Mouse (Mus musculus): ENCODE measurements at regions not wholly inside any gene's neighbourhood (a gene's known extent, or its start where the extent isn't known, plus 50 kb on each side); places are given as distances from the start of the nearest gene placed in this dataset.

GRCm38 (mm10) chr1:168552394-168552793 is 120.3 kb upstream of the Pbx1 start:
- no peak overlapping the region for H3K9ac ChIP-seq (ENCODE audit: low read depth, low read length)
- H3K27ac ChIP-seq (ENCODE audit: low read depth, low read length), result no peak overlapping the region
- no peaks in the 10 kb centered on the region for H3K27me3 ChIP-seq (ENCODE audit: control insufficient read depth, insufficient read depth, low read length)
- no peak overlapping the region for H3K4me3 ChIP-seq (ENCODE audit: low read depth, low read length)
- no peaks in the 10 kb centered on the region for H3K4me1 ChIP-seq (ENCODE audit: control insufficient read depth, insufficient read depth, low read length)
- H3K36me3 ChIP-seq (ENCODE audit: control insufficient read depth, insufficient read depth, low read length), result no peaks in the 10 kb centered on the region
- no peak overlapping the region for H3K4me2 ChIP-seq
- no peak for ATAC-seq (replicated peaks; ENCODE audit: insufficient number of reproducible peaks, low FRiP score, low TSS enrichment)
- WGBS (ENCODE audit: insufficient replicate concordance), result 89% methylated on average over 3 of the region's 3 CpGs
- H3K9me3 ChIP-seq (replicated peaks; ENCODE audit: control insufficient read depth, low read length), result no peaks in the 10 kb centered on the region

GRCm38 (mm10) chr1:168549807-168550435 is 117.9 kb upstream of the Pbx1 start:
- ATAC-seq (replicated peaks; ENCODE audit: insufficient number of reproducible peaks, low FRiP score, low TSS enrichment), result no peak
- no peak overlapping the region for H3K27ac ChIP-seq (ENCODE audit: low read depth, low read length)
- no peaks in the 10 kb centered on the region for H3K9me3 ChIP-seq (replicated peaks; ENCODE audit: control insufficient read depth, low read length)
- no peak overlapping the region for H3K4me3 ChIP-seq (ENCODE audit: low read depth, low read length)
- no peak overlapping the region for H3K4me2 ChIP-seq
- H3K9ac ChIP-seq (ENCODE audit: low read depth, low read length), result no peak overlapping the region
- H3K36me3 ChIP-seq (ENCODE audit: control insufficient read depth, insufficient read depth, low read length), result no peaks in the 10 kb centered on the region
- no peaks in the 10 kb centered on the region for H3K27me3 ChIP-seq (ENCODE audit: control insufficient read depth, insufficient read depth, low read length)
- 59% methylated on average over 7 of the region's 7 CpGs for WGBS (ENCODE audit: insufficient replicate concordance)
- 0 out of 2 replicates have a peak, but pooled peaks cover 3% of the 10 kb centered on the region for H3K4me1 ChIP-seq (ENCODE audit: control insufficient read depth, insufficient read depth, low read length)

- H3K4me2 ChIP-seq, result no peak overlapping the region
- no peak overlapping the region for H3K4me3 ChIP-seq (ENCODE audit: low read depth, low read length)
- no peaks in the 10 kb centered on the region for H3K36me3 ChIP-seq (ENCODE audit: control insufficient read depth, insufficient read depth, low read length)
- H3K27ac ChIP-seq (ENCODE audit: low read depth, low read length), result no peak overlapping the region
- WGBS (ENCODE audit: insufficient replicate concordance), result 87% methylated on average over 3 of the region's 3 CpGs
- H3K9me3 ChIP-seq (replicated peaks; ENCODE audit: control insufficient read depth, low read length), result no peaks in the 10 kb centered on the region
- H3K4me1 ChIP-seq (ENCODE audit: control insufficient read depth, insufficient read depth, low read length), result 0 out of 2 replicates have a peak, but pooled peaks cover 3% of the 10 kb centered on the region
- no peak overlapping the region for H3K9ac ChIP-seq (ENCODE audit: low read depth, low read length)
- no peaks in the 10 kb centered on the region for H3K27me3 ChIP-seq (ENCODE audit: control insufficient read depth, insufficient read depth, low read length)
- ATAC-seq (replicated peaks; ENCODE audit: insufficient number of reproducible peaks, low FRiP score, low TSS enrichment), result no peak
Measured at GRCm38 (mm10) chr1:168546156-168546555, 114.1 kb upstream of the Pbx1 start.

GRCm38 (mm10) chr1:168545072-168545780 is 113.2 kb upstream of the Pbx1 start:
- 51% methylated on average over 7 of the region's 7 CpGs for WGBS (ENCODE audit: insufficient replicate concordance)

GRCm38 (mm10) chr1:168541231-168541630 is 109.2 kb upstream of the Pbx1 start:
- Histone ChIP-seq H3K4me3 (ENCODE audit: low read depth, low read length) (no peak overlapping the region), H3K27me3 (ENCODE audit: control insufficient read depth, insufficient read depth, low read length) (no peaks in the 10 kb centered on the region), H3K27ac (ENCODE audit: low read depth, low read length) (no peak overlapping the region), H3K9ac (ENCODE audit: low read depth, low read length) (no peak overlapping the region), H3K9me3 (replicated peaks; ENCODE audit: control insufficient read depth, low read length) (no peaks in the 10 kb centered on the region), H3K4me2 (no peak overlapping the region), H3K36me3 (ENCODE audit: control insufficient read depth, insufficient read depth, low read length) (no peaks in the 10 kb centered on the region), H3K4me1 (ENCODE audit: control insufficient read depth, insufficient read depth, low read length) (0 out of 2 replicates have a peak, but pooled peaks cover 3% of the 10 kb centered on the region)
- 86% methylated on average over 2 of the region's 2 CpGs for WGBS (ENCODE audit: insufficient replicate concordance)
- no peak for ATAC-seq (replicated peaks; ENCODE audit: insufficient number of reproducible peaks, low FRiP score, low TSS enrichment)

More at GRCm38 (mm10) chr1:168545072-168545780, 113.2 kb upstream of the Pbx1 start:
- 0 out of 2 replicates have a peak, but pooled peaks cover 3% of the 10 kb centered on the region for H3K4me1 ChIP-seq (ENCODE audit: control insufficient read depth, insufficient read depth, low read length)
- no peak overlapping the region for H3K4me2 ChIP-seq
- H3K4me3 ChIP-seq (ENCODE audit: low read depth, low read length), result no peak overlapping the region
- no peaks in the 10 kb centered on the region for H3K9me3 ChIP-seq (replicated peaks; ENCODE audit: control insufficient read depth, low read length)
- no peak overlapping the region for H3K27ac ChIP-seq (ENCODE audit: low read depth, low read length)
- no peaks in the 10 kb centered on the region for H3K27me3 ChIP-seq (ENCODE audit: control insufficient read depth, insufficient read depth, low read length)
- no peak overlapping the region for H3K9ac ChIP-seq (ENCODE audit: low read depth, low read length)
- ATAC-seq (replicated peaks; ENCODE audit: insufficient number of reproducible peaks, low FRiP score, low TSS enrichment), result no peak
- H3K36me3 ChIP-seq (ENCODE audit: control insufficient read depth, insufficient read depth, low read length), result no peaks in the 10 kb centered on the region

GRCm38 (mm10) chr1:168518087-168518486 is 86.0 kb upstream of the Pbx1 start:
- Histone ChIP-seq H3K9ac (ENCODE audit: low read depth, low read length) (no peak overlapping the region), H3K4me2 (no peak overlapping the region), H3K4me3 (ENCODE audit: low read depth, low read length) (no peak overlapping the region), H3K9me3 (replicated peaks; ENCODE audit: control insufficient read depth, low read length) (no peaks in the 10 kb centered on the region), H3K36me3 (ENCODE audit: control insufficient read depth, insufficient read depth, low read length) (no peaks in the 10 kb centered on the region), H3K4me1 (ENCODE audit: control insufficient read depth, insufficient read depth, low read length) (no peaks in the 10 kb centered on the region), H3K27ac (ENCODE audit: low read depth, low read length) (no peak overlapping the region), H3K27me3 (ENCODE audit: control insufficient read depth, insufficient read depth, low read length) (no peaks in the 10 kb centered on the region)
- WGBS (ENCODE audit: insufficient replicate concordance), result 89% methylated on average over 6 of the region's 6 CpGs
- ATAC-seq (replicated peaks; ENCODE audit: insufficient number of reproducible peaks, low FRiP score, low TSS enrichment), result no peak

- no peak overlapping the region for H3K4me3 ChIP-seq (ENCODE audit: low read depth, low read length)
- WGBS (ENCODE audit: insufficient replicate concordance), result 77% methylated on average over 1 of the region's 1 CpGs
- H3K9me3 ChIP-seq (replicated peaks; ENCODE audit: control insufficient read depth, low read length), result no peaks in the 10 kb centered on the region
- no peak for ATAC-seq (replicated peaks; ENCODE audit: insufficient number of reproducible peaks, low FRiP score, low TSS enrichment)
- H3K27ac ChIP-seq (ENCODE audit: low read depth, low read length), result no peak overlapping the region
- H3K27me3 ChIP-seq (ENCODE audit: control insufficient read depth, insufficient read depth, low read length), result no peaks in the 10 kb centered on the region
- H3K4me2 ChIP-seq, result no peak overlapping the region
- no peak overlapping the region for H3K9ac ChIP-seq (ENCODE audit: low read depth, low read length)
- no peaks in the 10 kb centered on the region for H3K36me3 ChIP-seq (ENCODE audit: control insufficient read depth, insufficient read depth, low read length)
- H3K4me1 ChIP-seq (ENCODE audit: control insufficient read depth, insufficient read depth, low read length), result peaks cover 5% of the 10 kb centered on the region; the same call in 1 of the 2 replicates
Measured at GRCm38 (mm10) chr1:168506326-168506725, 74.3 kb upstream of the Pbx1 start.

GRCm38 (mm10) chr1:168504773-168505172 is 72.7 kb upstream of the Pbx1 start:
- H3K27me3 ChIP-seq (ENCODE audit: control insufficient read depth, insufficient read depth, low read length), result no peaks in the 10 kb centered on the region
- WGBS (ENCODE audit: insufficient replicate concordance), result 65% methylated on average over 9 of the region's 9 CpGs

More at GRCm38 (mm10) chr1:168504773-168505172, 72.7 kb upstream of the Pbx1 start:
- H3K27ac ChIP-seq (ENCODE audit: low read depth, low read length), result no peak overlapping the region
- H3K4me1 ChIP-seq (ENCODE audit: control insufficient read depth, insufficient read depth, low read length), result peaks cover 5% of the 10 kb centered on the region; the same call in 1 of the 2 replicates
- ATAC-seq (replicated peaks; ENCODE audit: insufficient number of reproducible peaks, low FRiP score, low TSS enrichment), result no peak
- no peaks in the 10 kb centered on the region for H3K9me3 ChIP-seq (replicated peaks; ENCODE audit: control insufficient read depth, low read length)
- no peak overlapping the region for H3K4me2 ChIP-seq
- H3K9ac ChIP-seq (ENCODE audit: low read depth, low read length), result no peak overlapping the region
- H3K36me3 ChIP-seq (ENCODE audit: control insufficient read depth, insufficient read depth, low read length), result no peaks in the 10 kb centered on the region
- H3K4me3 ChIP-seq (ENCODE audit: low read depth, low read length), result no peak overlapping the region
